Mouse (Mus musculus) ES-Bruce4 (cell line): Measurements from ENCODE around the gene Folh1. TPM values are rescaled to one million over a fixed set of nuclear protein-coding genes. Genes with fewer than 3 reads are reported as not detected.

Experiments used
- H3K27ac ChIP-seq: 2 replicates; pipeline ENCODE4 v1.5.1; 2012; ENCODE audit warnings: low read length, inconsistent platforms; ENCODE audit not compliant: insufficient read depth
- H3K27me3 ChIP-seq: 2 replicates; pipeline ENCODE4 v1.6.1; 2012; ENCODE audit warnings: mild to moderate bottlenecking, low read length, inconsistent platforms; ENCODE audit not compliant: control insufficient read depth, poor library complexity, insufficient read depth, severe bottlenecking
- H3K36me3 ChIP-seq: 2 replicates; pipeline ENCODE4 v1.6.1; 2012; ENCODE audit warnings: inconsistent platforms, mild to moderate bottlenecking, low read length, moderate library complexity; ENCODE audit not compliant: control insufficient read depth, poor library complexity, insufficient read depth, severe bottlenecking
- H3K4me1 ChIP-seq: one replicate; pipeline ENCODE4 v1.8.1; 2011; ENCODE audit warnings: low read length; ENCODE audit not compliant: control insufficient read depth, insufficient read depth
- H3K4me3 ChIP-seq: 2 replicates; pipeline ENCODE4 v1.5.1; 2011; ENCODE audit warnings: low read depth, mild to moderate bottlenecking, low read length
- H3K9ac ChIP-seq: 2 replicates; pipeline ENCODE4 v1.6.1; 2012; ENCODE audit warnings: low read depth, mild to moderate bottlenecking, inconsistent platforms; ENCODE audit not compliant: poor library complexity, severe bottlenecking
- H3K9me3 ChIP-seq: replicated peaks from 2 replicates; pipeline ENCODE4 v1.6.1; 2012; ENCODE audit warnings: mild to moderate bottlenecking, low read length, inconsistent platforms; ENCODE audit not compliant: control insufficient read depth, poor library complexity, insufficient read depth, severe bottlenecking
- CTCF ChIP-seq: IDR thresholded peaks from one replicate; pipeline ENCODE4 v1.8.1; 2011; ENCODE audit warnings: low read depth, low read length
- EP300 ChIP-seq: IDR thresholded peaks from 2 replicates; pipeline ENCODE4 v1.6.1; 2011; ENCODE audit warnings: low read depth, low read length; ENCODE audit not compliant: insufficient read depth
- POLR2A ChIP-seq: IDR thresholded peaks from one replicate; pipeline ENCODE4 v1.8.1; 2011; ENCODE audit warnings: low read length; ENCODE audit not compliant: insufficient read depth
- polyA plus RNA-seq: library from polyadenylated mRNA; stranded (reverse); fragments of >200 nt; gene quantifications from 2 replicates; pipeline ENCODE4 v1.2.4, GENCODE M21; 2011; ENCODE audit warnings: low read depth; ENCODE audit not compliant: missing spikeins, insufficient read depth, insufficient read length

Folh1 gene
- polyA plus RNA-seq, 1 experiment: 0.24 TPM

DNA sequence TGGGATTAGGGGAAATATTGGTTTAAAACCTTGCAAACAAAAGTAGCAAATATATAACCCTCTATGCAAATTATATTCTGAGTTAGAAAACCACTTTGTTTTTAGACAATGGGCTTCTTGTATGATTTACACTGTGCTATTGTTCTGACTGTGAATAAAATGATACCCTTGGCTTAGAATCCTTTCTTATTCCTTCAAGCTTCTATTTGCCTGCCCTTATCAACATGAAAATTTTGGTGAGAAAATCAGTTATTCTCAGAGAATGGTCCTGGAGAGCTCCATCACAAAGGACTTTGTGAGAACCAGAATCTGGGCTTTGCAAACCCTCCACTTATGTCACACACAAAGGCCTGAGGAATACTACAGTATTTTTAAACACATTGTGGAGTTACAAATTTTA, 11.1 kb downstream of the Folh1 start:
- Histone ChIP-seq H3K4me1 (no peaks in the 10 kb centered on the region), H3K36me3 (no peaks in the 10 kb centered on the region), H3K9me3 (no peaks in the 10 kb centered on the region), H3K9ac (no peak overlapping the region), H3K27ac (no peak overlapping the region), H3K4me3 (no peak overlapping the region), H3K27me3 (no peaks in the 10 kb centered on the region)
- no peak for TF ChIP-seq POLR2A
- no peak for TF ChIP-seq CTCF
- no peak for TF ChIP-seq EP300

DNA sequence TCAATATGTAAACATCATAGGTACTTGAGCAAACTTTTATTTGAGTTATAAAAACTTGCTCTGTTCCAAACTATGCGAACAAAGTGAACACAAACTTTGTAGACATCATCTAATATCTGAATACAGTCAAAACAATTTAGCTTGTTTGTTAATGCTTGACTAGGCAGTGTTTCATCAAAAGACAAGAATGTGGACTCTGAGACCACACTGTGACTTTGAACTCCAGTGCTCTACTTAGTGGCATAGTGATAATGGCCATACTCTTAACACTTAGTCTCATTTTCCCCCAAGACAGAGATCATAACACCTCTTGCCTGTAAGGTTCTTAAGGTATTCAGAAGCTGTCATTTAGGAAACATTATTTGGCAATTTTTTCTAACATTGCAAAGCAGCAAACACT, 15.0 kb downstream of the Folh1 start:
- no peaks in the 10 kb centered on the region for H3K27me3 ChIP-seq
- H3K4me3 ChIP-seq: no peak overlapping the region
- H3K36me3 ChIP-seq: no peaks in the 10 kb centered on the region
- H3K9ac ChIP-seq: no peak overlapping the region
- H3K9me3 ChIP-seq: no peaks in the 10 kb centered on the region
- H3K4me1 ChIP-seq: no peaks in the 10 kb centered on the region
- H3K27ac ChIP-seq: no peak overlapping the region
- TF ChIP-seq POLR2A: no peak
- TF ChIP-seq CTCF: no peak
- no peak for TF ChIP-seq EP300

DNA sequence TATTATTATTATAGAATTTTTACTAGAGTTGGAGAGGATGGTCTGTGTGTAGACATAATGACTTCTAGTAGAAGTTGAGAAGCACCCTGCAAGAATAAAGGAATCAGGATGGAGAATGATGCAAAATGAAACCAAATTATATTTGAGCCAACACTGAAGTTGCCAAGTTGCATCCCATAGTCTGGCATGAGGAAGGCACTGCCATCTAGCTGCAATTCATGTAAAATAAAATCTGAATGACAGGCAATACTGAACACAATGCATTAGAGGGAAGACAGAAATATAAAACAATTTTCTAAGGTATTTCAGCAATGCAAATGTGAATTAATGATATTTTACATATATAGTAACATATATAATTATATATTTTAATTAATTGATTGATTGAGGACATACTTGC, 50.7 kb downstream of the Folh1 start:
- Histone ChIP-seq H3K9ac (no peak overlapping the region), H3K4me1 (no peaks in the 10 kb centered on the region), H3K9me3 (no peaks in the 10 kb centered on the region), H3K27me3 (no peaks in the 10 kb centered on the region), H3K36me3 (no peaks in the 10 kb centered on the region), H3K4me3 (no peak overlapping the region), H3K27ac (no peak overlapping the region)
- TF ChIP-seq POLR2A (no peak), EP300 (no peak), CTCF (no peak)

DNA sequence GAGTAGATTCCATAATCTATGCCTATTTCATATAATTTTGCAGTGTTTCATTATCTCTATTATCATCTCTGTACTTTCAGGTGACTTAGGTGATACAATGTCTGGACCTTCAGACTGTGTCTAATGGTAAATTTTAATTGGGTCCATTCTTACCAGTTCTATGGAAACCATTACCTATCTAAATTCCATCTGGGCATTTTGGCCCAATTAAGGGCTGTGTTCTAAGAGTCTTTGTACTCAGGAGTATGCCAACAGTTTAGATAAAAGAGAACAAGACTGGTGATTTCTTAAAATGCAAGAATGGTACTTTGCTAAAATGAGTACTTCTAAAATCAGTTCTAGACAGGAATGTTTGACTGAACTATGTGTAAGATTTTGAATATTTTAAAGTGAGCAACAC, 87.7 kb downstream of the Folh1 start, which contains the start of gene Olfr292:
Olfr292 (plus strand) TSS at position 301 of the 400 bp plus-strand sequence.
- Histone ChIP-seq H3K27ac (no peak within 1 kb of the TSS), H3K4me3 (no peak within 1 kb of the TSS)
- no peak for TF ChIP-seq EP300
- no peak for TF ChIP-seq CTCF
- no peak for TF ChIP-seq POLR2A

More for the DNA sequence above, 87.7 kb downstream of the Folh1 start, which contains the start of gene Olfr292:
- H3K27me3 ChIP-seq: no peaks in the 10 kb centered on the region
- H3K36me3 ChIP-seq: no peaks in the 10 kb centered on the region
- no peaks in the 10 kb centered on the region for H3K9me3 ChIP-seq
- no peak within 1 kb of the TSS for H3K9ac ChIP-seq
- H3K4me1 ChIP-seq: no peaks in the 10 kb centered on the region

Other genes with a start within 250 kb of the Folh1 start
- not detected in 2 replicates for gene Olfr295, start 192.1 kb downstream of the Folh1 start, polyA plus RNA-seq
- gene Olfr294, start 159.3 kb downstream of the Folh1 start, polyA plus RNA-seq: not detected in 2 replicates
- not detected in 2 replicates for gene Olfr293, start 126.9 kb downstream of the Folh1 start, polyA plus RNA-seq
- gene Olfr292, start 87.6 kb downstream of the Folh1 start, polyA plus RNA-seq: not detected in 2 replicates
- not detected in 2 replicates for gene Vmn2r77, start 19.1 kb upstream of the Folh1 start, polyA plus RNA-seq
- gene Vmn2r78, start 139.2 kb upstream of the Folh1 start, polyA plus RNA-seq: not detected in 2 replicates
- gene Vmn2r79, start 220.2 kb upstream of the Folh1 start, polyA plus RNA-seq: 0.06 TPM in 1 of 2 replicates, not detected in the other